Mouse (Mus musculus): ENCODE data around the gene Traf4. TPM values are rescaled to one million over a fixed set of nuclear protein-coding genes. Genes with fewer than 3 reads are reported as not detected.
A peak's percentile ranks its signal among the peaks of the same experiment; 100 is the strongest.

Gene Traf4
- total RNA-seq, 4 experiments from 2014 or later = 5.9 to 9.4 (median 9.0) TPM

- no peak for DNase-seq (ENCODE audit: low spot score in 2 of 2)
Measured at GRCm38 (mm10) chr11:78167257-78167959, 2.0 kb upstream of the Traf4 start.

GRCm38 (mm10) chr11:78166640-78167039 lies 1.3 kb upstream of the Traf4 start:
- no peak for DNase-seq (ENCODE audit: low spot score in 2 of 2)

- no peak for DNase-seq (ENCODE audit: low spot score in 2 of 2)
Measured at GRCm38 (mm10) chr11:78166161-78166560, 772 bp upstream of the Traf4 start.

GRCm38 (mm10) chr11:78165761-78166109 lies 346 bp upstream of the Traf4 start:
- no peak for DNase-seq (ENCODE audit: low spot score in 2 of 2)

- no peak for DNase-seq (ENCODE audit: low spot score in 2 of 2)
Measured at GRCm38 (mm10) chr11:78164604-78164923, 825 bp downstream of the Traf4 start.

GRCm38 (mm10) chr11:78163681-78164603 lies 1.4 kb downstream of the Traf4 start:
- DNase-seq (ENCODE audit: low spot score in 2 of 2) = no peak

- DNase-seq (ENCODE audit: low spot score in 2 of 2) = no peak
Measured at GRCm38 (mm10) chr11:78163045-78163444, 2.3 kb downstream of the Traf4 start.

- no peak for DNase-seq (ENCODE audit: low spot score in 2 of 2)
Measured at GRCm38 (mm10) chr11:78162504-78162903, 2.9 kb downstream of the Traf4 start.

- DNase-seq (ENCODE audit: low spot score in 2 of 2) = no peak
Measured at GRCm38 (mm10) chr11:78161968-78162367, 3.4 kb downstream of the Traf4 start.

- DNase-seq (ENCODE audit: low spot score in 2 of 2) = no peak
Measured at GRCm38 (mm10) chr11:78161169-78161568, 4.2 kb downstream of the Traf4 start.

GRCm38 (mm10) chr11:78160675-78161074 lies 4.7 kb downstream of the Traf4 start:
- DNase-seq (ENCODE audit: low spot score in 2 of 2) = no peak

- no peak for DNase-seq (ENCODE audit: low spot score in 2 of 2)
Measured at GRCm38 (mm10) chr11:78160171-78160570, 5.2 kb downstream of the Traf4 start.

- DNase-seq (ENCODE audit: low spot score in 2 of 2) = no peak
Measured at GRCm38 (mm10) chr11:78159557-78159956, 5.8 kb downstream of the Traf4 start.

GRCm38 (mm10) chr11:78159096-78159495 lies 6.3 kb downstream of the Traf4 start:
- DNase-seq (ENCODE audit: low spot score in 2 of 2) = peak in 1 of 2 experiments; percentile 73

GRCm38 (mm10) chr11:78156156-78156699 lies 9.2 kb downstream of the Traf4 start:
- DNase-seq (ENCODE audit: low spot score in 2 of 2) = no peak

- no peak for DNase-seq (ENCODE audit: low spot score in 2 of 2)
Measured at GRCm38 (mm10) chr11:78155674-78156073, 9.7 kb downstream of the Traf4 start.

- no peak for DNase-seq (ENCODE audit: low spot score in 2 of 2)
Measured at GRCm38 (mm10) chr11:78153778-78154177, 11.6 kb downstream of the Traf4 start.

- DNase-seq (ENCODE audit: low spot score in 2 of 2) = peak; percentile 37 to 90
Measured at GRCm38 (mm10) chr11:78152299-78153231, 12.8 kb downstream of the Traf4 start.

- no peak for DNase-seq (ENCODE audit: low spot score in 2 of 2)
Measured at GRCm38 (mm10) chr11:78151161-78151560, 14.2 kb downstream of the Traf4 start.

GRCm38 (mm10) chr11:78146707-78147543 lies 18.5 kb downstream of the Traf4 start:
- DNase-seq (ENCODE audit: low spot score in 2 of 2) = no peak
